Mouse (Mus musculus) limb, embryonic 13.5 days (tissue): Measurements from ENCODE around the gene Rbms3. TPM values are rescaled to one million over a fixed set of nuclear protein-coding genes. Genes with fewer than 3 reads are reported as not detected.

ENCODE experiments used
- ATAC-seq: fragments of 200-750 bp; cut with Nextera tagmentation; 2 replicates; pipeline ENCODE4 v1.8.0; 2017; ENCODE audit warnings: low read depth, moderate number of reproducible peaks, moderate TSS enrichment; ENCODE audit not compliant: low FRiP score
- H3K27ac ChIP-seq: fragments of 300-500 bp; sonication (generic); 2 replicates; pipeline ENCODE4 v1.5.1; 2015; ENCODE audit warnings: inconsistent platforms, mild to moderate bottlenecking, moderate library complexity
- H3K27me3 ChIP-seq: fragments of 300-500 bp; sonication (generic); 2 replicates; pipeline ENCODE4 v1.6.1; 2015; ENCODE audit warnings: mild to moderate bottlenecking, inconsistent platforms
- H3K36me3 ChIP-seq: fragments of 300-500 bp; sonication (generic); 2 replicates; pipeline ENCODE4 v1.6.1; 2015; ENCODE audit warnings: inconsistent platforms, mild to moderate bottlenecking, moderate library complexity
- H3K4me1 ChIP-seq: fragments of 300-500 bp; sonication (generic); 2 replicates; pipeline ENCODE4 v1.6.1; 2015; ENCODE audit warnings: inconsistent platforms
- H3K4me2 ChIP-seq: fragments of 300-500 bp; sonication (generic); replicated peaks from 2 replicates; pipeline ENCODE4 v1.6.1; 2015; ENCODE audit warnings: inconsistent platforms, mild to moderate bottlenecking, moderate library complexity
- H3K4me3 ChIP-seq: fragments of 300-500 bp; sonication (generic); 2 replicates; pipeline ENCODE4 v1.5.1; 2015; ENCODE audit warnings: moderate library complexity, mild to moderate bottlenecking, inconsistent platforms
- H3K9ac ChIP-seq: fragments of 300-500 bp; sonication (generic); 2 replicates; pipeline ENCODE4 v1.6.1; 2015; ENCODE audit warnings: mild to moderate bottlenecking, inconsistent platforms
- H3K9me3 ChIP-seq: fragments of 300-500 bp; sonication (generic); 2 replicates; pipeline ENCODE4 v1.6.1; 2016; ENCODE audit warnings: inconsistent platforms
- WGBS: fragments of 180-500 bp; shearing (Covaris S2); methylation state at CpG from one replicate; pipeline ENCODE4 v1.1.7; 2015; 5-methylcytosine and 5-hydroxymethylcytosine counted together
- polyA plus RNA-seq: library from polyadenylated mRNA; unstranded; fragments of >200 nt; fragmentation: Nextera tagmentation; extraction: Ambion mirVana; gene quantifications from 2 replicates; pipeline ENCODE4 v1.2.1, GENCODE M21; 2015

Gene Rbms3
- polyA plus RNA-seq, 1 experiment from 2014 or later: 101 TPM

DNA sequence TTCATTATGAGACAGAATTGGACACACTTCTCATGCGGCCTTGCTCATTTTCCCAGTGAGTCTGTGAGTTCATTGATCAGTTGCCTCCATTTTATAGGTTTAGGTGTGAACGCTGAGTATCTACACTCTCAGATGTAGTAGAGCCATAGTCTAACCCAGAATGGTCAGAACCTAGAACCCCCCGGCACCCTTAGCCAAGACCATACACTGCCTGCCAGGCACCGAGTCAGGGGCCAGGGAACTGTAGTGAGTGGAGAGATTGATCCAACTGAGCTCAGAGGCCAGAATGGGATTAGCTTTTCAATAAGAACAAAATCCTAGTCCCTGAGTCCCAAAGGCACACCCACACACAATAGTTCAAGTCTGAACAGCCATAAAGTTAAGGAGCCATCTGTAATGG is 475.1 kb downstream of the Rbms3 start:
- H3K36me3 ChIP-seq: peaks cover 6% of the 10 kb centered on the region; the same call in 1 of the 2 replicates
- peaks cover 42% of the 10 kb centered on the region for H3K4me1 ChIP-seq
- H3K9ac ChIP-seq: no peak overlapping the region
- H3K4me2 ChIP-seq: peak overlapping the region; percentile 58; the same call in 1 of the 2 replicates
- WGBS: 55% methylated on average over 4 of the region's 4 CpGs
- no peak for ATAC-seq
- H3K4me3 ChIP-seq: no peak overlapping the region
- no peaks in the 10 kb centered on the region for H3K9me3 ChIP-seq
- peak overlapping the region; percentile 44; the same call in 1 of the 2 replicates for H3K27ac ChIP-seq
- no peaks in the 10 kb centered on the region for H3K27me3 ChIP-seq

DNA sequence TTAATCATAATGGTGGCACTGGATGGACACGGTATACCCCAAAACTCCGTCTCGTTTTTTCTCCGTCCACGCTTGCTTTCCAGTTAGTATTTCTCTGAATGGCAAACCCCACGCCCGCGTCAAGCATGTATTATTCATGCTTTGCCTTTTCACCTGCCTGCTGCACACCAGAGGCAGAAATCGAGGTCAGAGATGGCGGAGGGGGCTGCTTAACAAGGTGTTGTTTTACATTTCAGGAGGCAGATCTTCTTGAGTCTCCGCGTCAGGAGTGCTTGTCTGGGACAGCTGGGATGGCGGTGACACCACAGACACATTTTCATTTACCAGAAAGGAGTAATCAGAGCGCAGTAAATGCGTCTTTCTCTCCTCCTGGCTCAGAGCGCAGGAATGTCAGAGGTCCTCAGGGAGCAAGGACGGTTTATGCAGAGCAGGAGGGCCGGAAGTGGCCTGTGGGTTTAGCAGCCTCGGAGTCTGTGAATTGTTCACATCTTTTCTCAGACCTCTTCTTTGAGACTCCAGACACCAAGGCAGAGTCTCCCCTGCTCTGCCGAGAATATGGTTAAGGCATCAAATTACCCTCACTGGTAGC is 475.9 kb downstream of the Rbms3 start:
- WGBS: 31% methylated on average over 20 of the region's 20 CpGs
- Histone ChIP-seq H3K9ac (peak overlapping the region; percentile 48; the same call in 1 of the 2 replicates), H3K27me3 (no peaks in the 10 kb centered on the region), H3K4me3 (peak overlapping the region; percentile 8; the same call in 1 of the 2 replicates), H3K4me1 (peaks cover 42% of the 10 kb centered on the region), H3K4me2 (peak overlapping the region; percentile 58), H3K36me3 (peaks cover 6% of the 10 kb centered on the region; the same call in 1 of the 2 replicates), H3K9me3 (no peaks in the 10 kb centered on the region), H3K27ac (peak overlapping the region; percentile 52; the same call in 1 of the 2 replicates)
- peak; percentile 73 for ATAC-seq

DNA sequence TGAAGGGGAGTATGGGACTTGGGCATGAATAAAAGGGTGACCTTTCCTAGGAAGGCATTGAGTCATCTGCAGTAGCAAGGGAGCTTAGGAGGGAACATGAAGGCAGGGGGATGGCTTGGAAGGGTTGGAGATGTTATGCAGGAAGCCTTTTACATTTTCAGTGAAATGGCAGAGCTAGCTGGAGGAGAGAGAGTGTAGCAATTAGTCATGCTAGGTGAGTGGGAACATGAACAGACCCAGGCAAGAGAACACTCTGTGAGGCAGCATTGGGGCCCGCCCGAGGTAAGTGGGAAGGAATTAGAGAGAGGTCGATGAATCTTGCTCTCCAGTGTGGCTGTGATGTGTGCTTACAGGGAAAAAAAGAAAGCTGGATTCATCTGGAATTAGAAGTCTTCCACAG is 477.8 kb downstream of the Rbms3 start:
- Histone ChIP-seq H3K4me3 (no peak overlapping the region), H3K4me2 (no peak overlapping the region), H3K9me3 (no peaks in the 10 kb centered on the region), H3K4me1 (peaks cover 35% of the 10 kb centered on the region), H3K27me3 (no peaks in the 10 kb centered on the region), H3K9ac (no peak overlapping the region), H3K36me3 (peaks cover 6% of the 10 kb centered on the region; the same call in 1 of the 2 replicates), H3K27ac (no peak overlapping the region)
- no peak for ATAC-seq
- 76% methylated on average over 3 of the region's 3 CpGs for WGBS

DNA sequence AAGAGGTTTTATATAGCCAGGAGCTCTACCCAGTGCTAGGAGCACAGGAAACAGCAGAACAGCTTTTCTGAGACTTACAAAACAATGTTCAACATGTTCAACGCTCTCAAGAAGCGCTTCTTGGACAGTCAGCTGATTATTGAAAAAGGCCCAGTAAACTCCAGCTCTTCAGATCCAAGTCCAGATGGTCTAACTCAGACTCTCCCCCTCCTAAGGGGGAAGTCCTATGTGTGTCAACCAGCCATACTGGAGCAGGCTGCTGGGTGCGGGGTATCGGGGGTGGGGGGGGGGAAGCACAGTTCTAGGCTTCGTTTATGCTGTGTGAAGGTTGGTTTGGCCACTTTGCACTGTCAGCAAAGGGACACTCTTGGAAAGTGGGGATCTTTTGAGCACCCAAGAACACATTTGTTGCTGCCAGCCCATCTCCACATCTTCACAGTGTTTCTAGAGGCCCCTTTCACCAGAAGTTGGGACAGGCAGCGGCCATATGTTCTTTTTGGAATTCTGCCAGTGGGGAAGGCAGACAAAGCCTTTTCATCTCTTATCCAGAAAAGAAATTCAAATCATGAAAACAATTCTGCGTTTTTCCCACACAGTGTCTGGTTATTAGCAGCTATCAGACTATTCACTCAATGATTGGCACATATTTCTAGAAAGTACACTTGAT is 485.5 kb downstream of the Rbms3 start:
- peaks cover 15% of the 10 kb centered on the region for H3K4me1 ChIP-seq
- ATAC-seq: no peak; the same call in 1 of the 2 replicates
- no peak overlapping the region for H3K4me2 ChIP-seq
- H3K27me3 ChIP-seq: no peaks in the 10 kb centered on the region
- no peaks in the 10 kb centered on the region for H3K9me3 ChIP-seq
- H3K9ac ChIP-seq: no peak overlapping the region
- no peak overlapping the region for H3K4me3 ChIP-seq
- H3K27ac ChIP-seq: no peak overlapping the region; the same call in 1 of the 2 replicates
- no peaks in the 10 kb centered on the region for H3K36me3 ChIP-seq
- WGBS: 78% methylated on average over 7 of the region's 7 CpGs

DNA sequence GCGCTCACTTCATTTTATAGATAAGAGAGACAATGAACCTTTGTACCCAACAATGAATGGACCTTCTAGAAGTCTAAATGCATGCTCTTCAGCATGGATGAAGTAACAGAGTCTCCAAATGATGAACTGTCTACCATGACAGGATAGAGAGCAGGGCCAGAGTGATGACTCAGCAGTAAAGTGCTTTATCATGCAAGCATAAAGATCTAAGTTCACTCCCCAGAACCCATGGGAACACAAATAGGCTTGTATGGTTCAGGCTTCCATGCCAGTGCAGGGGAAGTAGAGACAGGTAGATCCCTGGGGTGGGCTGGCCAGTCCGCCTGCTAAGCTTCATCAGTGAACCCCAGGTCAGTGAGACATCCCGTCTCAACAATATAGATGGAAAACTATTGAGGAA is 489.7 kb downstream of the Rbms3 start:
- H3K4me2 ChIP-seq: no peak overlapping the region
- no peak overlapping the region for H3K27ac ChIP-seq
- no peaks in the 10 kb centered on the region for H3K9me3 ChIP-seq
- no peak for ATAC-seq
- no peak overlapping the region for H3K9ac ChIP-seq
- H3K27me3 ChIP-seq: no peaks in the 10 kb centered on the region
- no peaks in the 10 kb centered on the region for H3K36me3 ChIP-seq
- H3K4me3 ChIP-seq: no peak overlapping the region
- 91% methylated on average over 3 of the region's 3 CpGs for whole genome bisulfite sequencing
- peaks cover 25% of the 10 kb centered on the region for H3K4me1 ChIP-seq

GRCm38 (mm10) chr9:117136410-117136809 is 493.3 kb downstream of the Rbms3 start:
- no peak overlapping the region for H3K9ac ChIP-seq
- H3K27me3 ChIP-seq: no peaks in the 10 kb centered on the region
- no peaks in the 10 kb centered on the region for H3K36me3 ChIP-seq
- no peak overlapping the region for H3K4me2 ChIP-seq
- H3K4me3 ChIP-seq: no peak overlapping the region
- no peak overlapping the region for H3K27ac ChIP-seq
- peaks cover 28% of the 10 kb centered on the region for H3K4me1 ChIP-seq
- 76% methylated on average over 5 of the region's 5 CpGs for WGBS
- no peaks in the 10 kb centered on the region for H3K9me3 ChIP-seq
- ATAC-seq: no peak

DNA sequence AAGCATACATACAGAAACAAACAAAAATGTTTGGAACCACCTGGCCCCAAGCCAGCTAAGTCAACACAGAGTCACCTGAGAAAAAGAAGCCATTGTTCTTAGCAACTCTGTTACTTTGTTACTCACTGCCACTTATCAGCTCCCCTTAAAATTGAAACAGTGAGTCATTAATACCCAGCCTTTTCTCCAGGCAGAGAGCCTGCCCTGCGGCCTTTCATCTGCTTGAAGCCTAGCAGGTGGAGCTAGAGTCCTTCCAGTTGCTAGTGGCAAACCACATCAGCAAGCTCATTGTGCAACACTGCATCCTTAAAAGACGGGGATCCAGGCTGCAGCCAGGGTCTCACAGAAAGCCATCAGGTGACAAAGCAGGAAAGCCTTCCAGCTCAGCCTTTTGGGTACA is 495.7 kb downstream of the Rbms3 start:
- 51% methylated on average over 2 of the region's 2 CpGs for WGBS
- H3K27me3 ChIP-seq: no peaks in the 10 kb centered on the region
- H3K4me2 ChIP-seq: no peak overlapping the region
- no peaks in the 10 kb centered on the region for H3K9me3 ChIP-seq
- no peak overlapping the region for H3K4me3 ChIP-seq
- H3K36me3 ChIP-seq: no peaks in the 10 kb centered on the region
- H3K4me1 ChIP-seq: peaks cover 29% of the 10 kb centered on the region
- no peak overlapping the region for H3K9ac ChIP-seq
- ATAC-seq: no peak
- no peak overlapping the region for H3K27ac ChIP-seq

- H3K9me3 ChIP-seq: no peaks in the 10 kb centered on the region
- H3K4me1 ChIP-seq: peaks cover 37% of the 10 kb centered on the region
- H3K27me3 ChIP-seq: no peaks in the 10 kb centered on the region
- ATAC-seq: no peak
- H3K36me3 ChIP-seq: no peaks in the 10 kb centered on the region
- H3K9ac ChIP-seq: no peak overlapping the region
- no peak overlapping the region for H3K4me2 ChIP-seq
- H3K4me3 ChIP-seq: no peak overlapping the region
- 71% methylated on average over 8 of the region's 8 CpGs for WGBS
- no peak overlapping the region for H3K27ac ChIP-seq
Observed at GRCm38 (mm10) chr9:117126816-117127215, 502.9 kb downstream of the Rbms3 start.

- Histone ChIP-seq H3K4me1 (peaks cover 37% of the 10 kb centered on the region), H3K36me3 (no peaks in the 10 kb centered on the region), H3K9me3 (no peaks in the 10 kb centered on the region), H3K9ac (no peak overlapping the region), H3K4me3 (no peak overlapping the region), H3K4me2 (no peak overlapping the region), H3K27ac (no peak overlapping the region), H3K27me3 (no peaks in the 10 kb centered on the region)
- WGBS: 48% methylated on average over 6 of the region's 6 CpGs
- no peak for ATAC-seq
Observed at GRCm38 (mm10) chr9:117125844-117126243, 503.9 kb downstream of the Rbms3 start.

- ATAC-seq: no peak
- H3K36me3 ChIP-seq: no peaks in the 10 kb centered on the region
- peaks cover 13% of the 10 kb centered on the region for H3K4me1 ChIP-seq
- no peaks in the 10 kb centered on the region for H3K27me3 ChIP-seq
- no peaks in the 10 kb centered on the region for H3K9me3 ChIP-seq
- no peak overlapping the region for H3K4me3 ChIP-seq
- no peak overlapping the region for H3K9ac ChIP-seq
- no peak overlapping the region for H3K27ac ChIP-seq
- H3K4me2 ChIP-seq: no peak overlapping the region
- WGBS: 88% methylated on average over 6 of the region's 6 CpGs
Observed at GRCm38 (mm10) chr9:117121572-117121971, 508.1 kb downstream of the Rbms3 start.

DNA sequence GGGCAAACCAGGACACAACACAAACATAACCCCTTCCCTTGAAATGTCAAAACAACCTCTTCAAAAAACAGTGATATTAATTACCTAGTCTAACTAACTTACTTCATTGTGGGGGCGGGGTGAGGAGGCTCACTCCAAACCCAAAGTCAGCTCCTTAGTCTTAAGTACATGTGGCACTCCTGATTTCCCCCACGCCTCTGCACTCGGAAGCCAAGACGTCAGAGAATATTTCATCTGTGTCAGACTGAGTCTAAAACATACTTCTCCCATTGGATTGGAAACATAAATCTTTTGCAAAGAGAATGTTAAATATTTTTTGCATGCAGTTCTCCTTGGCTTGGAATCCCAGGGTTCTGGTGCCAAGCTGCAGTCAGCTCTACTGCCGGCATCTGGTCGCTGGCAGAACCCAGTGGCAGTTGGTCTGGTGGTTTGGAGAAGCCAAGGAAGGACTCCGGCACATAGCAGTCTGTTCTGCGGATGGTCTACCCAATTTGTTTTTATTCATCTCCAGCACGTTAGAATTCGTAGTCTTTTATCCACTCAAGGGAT is 512.5 kb downstream of the Rbms3 start:
- ATAC-seq: no peak
- Histone ChIP-seq H3K36me3 (no peaks in the 10 kb centered on the region), H3K9me3 (no peaks in the 10 kb centered on the region), H3K4me3 (no peak overlapping the region), H3K9ac (no peak overlapping the region), H3K27ac (no peak overlapping the region), H3K27me3 (no peaks in the 10 kb centered on the region), H3K4me1 (peaks cover 24% of the 10 kb centered on the region), H3K4me2 (no peak overlapping the region)
- 85% methylated on average over 10 of the region's 10 CpGs for WGBS

DNA sequence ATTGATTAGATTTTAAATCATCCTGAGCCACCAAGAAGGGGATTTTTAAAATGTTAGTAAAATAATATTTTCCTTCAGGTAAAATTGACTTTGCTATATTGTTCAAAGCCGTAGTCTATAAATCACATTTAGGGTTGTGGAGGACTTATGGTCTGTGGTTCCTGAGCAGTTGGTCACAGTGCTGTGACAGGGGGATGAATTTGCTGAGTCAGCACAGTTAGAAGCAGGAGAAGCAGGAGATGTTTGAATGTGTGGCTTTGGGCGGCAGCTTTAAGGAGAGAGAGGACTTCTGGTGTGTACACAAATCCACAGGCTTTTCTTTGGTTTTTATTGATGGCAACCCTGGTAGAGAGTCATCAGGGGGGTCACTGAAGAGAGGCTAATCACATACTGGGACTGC is 514.1 kb downstream of the Rbms3 start:
- Histone ChIP-seq H3K9ac (no peak overlapping the region), H3K4me2 (no peak overlapping the region), H3K27me3 (no peaks in the 10 kb centered on the region), H3K9me3 (no peaks in the 10 kb centered on the region), H3K36me3 (no peaks in the 10 kb centered on the region), H3K4me1 (peaks cover 24% of the 10 kb centered on the region), H3K4me3 (no peak overlapping the region), H3K27ac (no peak overlapping the region)
- 71% methylated on average over 2 of the region's 2 CpGs for WGBS
- no peak for ATAC-seq
